Mouse (Mus musculus): ENCODE results near the gene Kcnj10.

GRCm38 (mm10) chr1:172323801-172324359 lies 17.1 kb upstream of the Kcnj10 start:
- TF ChIP-seq CTCF (conservative IDR thresholded peaks at IDR 0.05; ENCODE audit: insufficient read depth, insufficient read length, low read depth, low read length), result no peak
- no peak for TF ChIP-seq POLR2A (IDR thresholded peaks at IDR 0.05; ENCODE audit: low read depth, low read length)
